31 mouse cellular contexts compared by ENCODE assay signal in genomic region chr3:158077828-158078227, GRCm38 (mm10).
"Had no signal": no experiment of that assay in that cellular context is flagged by ENCODE, and none has a peak within 500 bp of the region (broad histone marks: within the 10 kb centered on the region; RNA-seq: fewer than 3 reads in every experiment).

No protein-coding gene starts in this region.

- H3K27me3 ChIP-seq: limb, embryonic 12.5 days; limb, embryonic 13.5 days; limb, embryonic 15.5 days; liver, embryonic 12.5 days; liver, embryonic 13.5 days; liver, embryonic 15.5 days; lung, embryonic 15.5 days; midbrain, embryonic 12.5 days; midbrain, embryonic 13.5 days; midbrain, embryonic 15.5 days had no signal

- H3K36me3 ChIP-seq: limb, embryonic 10.5 days; limb, embryonic 12.5 days; limb, embryonic 13.5 days; limb, embryonic 15.5 days; liver, embryonic 12.5 days; liver, embryonic 13.5 days; liver, embryonic 15.5 days; lung, embryonic 15.5 days; midbrain, embryonic 10.5 days; midbrain, embryonic 12.5 days; midbrain, embryonic 13.5 days had no signal

- H3K27ac ChIP-seq: limb, embryonic 10.5 days; limb, embryonic 12.5 days; limb, embryonic 13.5 days; limb, embryonic 15.5 days; liver, embryonic 12.5 days; liver, embryonic 13.5 days; liver, embryonic 14.5 days; liver, embryonic 15.5 days; lung, embryonic 15.5 days; macrophage; midbrain, embryonic 10.5 days; midbrain, embryonic 12.5 days; midbrain, embryonic 13.5 days; midbrain, embryonic 15.5 days had no signal

- H3K4me1 ChIP-seq: limb, embryonic 10.5 days; limb, embryonic 12.5 days; limb, embryonic 13.5 days; limb, embryonic 15.5 days; liver, embryonic 12.5 days; liver, embryonic 13.5 days; liver, embryonic 15.5 days; lung, embryonic 15.5 days; megakaryocyte, embryonic 14.5 days; midbrain, embryonic 10.5 days; midbrain, embryonic 12.5 days; midbrain, embryonic 13.5 days; midbrain, embryonic 15.5 days had no signal

- H3K4me3 ChIP-seq: limb, embryonic 10.5 days; limb, embryonic 12.5 days; limb, embryonic 13.5 days; limb, embryonic 15.5 days; liver, embryonic 12.5 days; liver, embryonic 13.5 days; liver, embryonic 15.5 days; lung, embryonic 15.5 days; megakaryocyte, embryonic 14.5 days; midbrain, embryonic 10.5 days; midbrain, embryonic 12.5 days; midbrain, embryonic 13.5 days; midbrain, embryonic 15.5 days; myocyte had no signal

- H3K9ac ChIP-seq: limb, embryonic 12.5 days; limb, embryonic 13.5 days; limb, embryonic 15.5 days; liver, embryonic 12.5 days; liver, embryonic 13.5 days; liver, embryonic 14.5 days; liver, embryonic 15.5 days; liver, postnatal 0 days; lung, embryonic 14.5 days; lung, embryonic 15.5 days; midbrain, embryonic 12.5 days; midbrain, embryonic 13.5 days; midbrain, embryonic 15.5 days had no signal

- H3K4me2 ChIP-seq: limb, embryonic 12.5 days; limb, embryonic 13.5 days; limb, embryonic 15.5 days; liver, embryonic 11.5 days; liver, embryonic 12.5 days; liver, embryonic 13.5 days; liver, embryonic 15.5 days; lung, embryonic 14.5 days; lung, embryonic 15.5 days; midbrain, embryonic 11.5 days; midbrain, embryonic 12.5 days; midbrain, embryonic 13.5 days; midbrain, embryonic 15.5 days had no signal

- H3K9me3 ChIP-seq: limb, embryonic 10.5 days; limb, embryonic 12.5 days; limb, embryonic 13.5 days; limb, embryonic 15.5 days; liver, embryonic 12.5 days; liver, embryonic 13.5 days; liver, embryonic 15.5 days; lung, embryonic 15.5 days; megakaryocyte, embryonic 14.5 days; midbrain, embryonic 10.5 days; midbrain, embryonic 12.5 days; midbrain, embryonic 13.5 days; midbrain, embryonic 15.5 days had no signal

- ATAC-seq: liver, embryonic 12.5 days; liver, postnatal 0 days; lung, postnatal 0 days; midbrain, embryonic 13.5 days; midbrain, embryonic 15.5 days; midbrain, embryonic 16.5 days had no signal

- DNase-seq: left cerebral cortex, postnatal 4 days; liver; liver, embryonic 13.5 days; liver, postnatal 0 days; lung, adult 18-20 months; lung, adult 2 months; lung, embryonic 14.5 days; lung, postnatal 10 days; lung, postnatal 14 days; lung, postnatal 36 days; lung, postnatal 4 days; midbrain, embryonic 14.5 days had no signal
